Mouse (Mus musculus) embryo, embryonic 9.5 days (tissue): Measurements from ENCODE around the gene Ddx59.

Source experiments
- DNase-seq: peaks from one replicate; pipeline ENCODE4 v3.0.0-alpha.2; 2017; ENCODE audit errors: extremely low spot score

The Ddx59 gene

DNA sequence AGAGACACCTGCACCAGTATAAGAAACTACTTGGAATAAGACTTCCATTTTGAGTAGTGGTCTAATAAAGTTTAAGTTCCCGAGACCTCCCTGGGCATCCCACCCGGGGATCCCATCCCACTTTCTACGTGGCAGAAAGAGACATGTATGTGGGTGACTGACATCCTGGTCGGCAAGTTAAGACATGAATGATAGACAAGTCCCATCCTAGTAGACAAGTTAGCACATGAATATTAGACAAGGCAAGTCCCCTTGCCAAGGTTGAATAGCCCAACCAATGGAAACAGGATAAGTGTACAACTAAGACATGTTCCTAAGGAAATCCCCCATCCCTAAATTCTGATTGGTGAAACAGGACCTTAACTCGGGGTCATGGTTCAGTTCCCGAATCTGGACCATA is 34.5 kb downstream of the Ddx59 start:
- no peak for DNase-seq

DNA sequence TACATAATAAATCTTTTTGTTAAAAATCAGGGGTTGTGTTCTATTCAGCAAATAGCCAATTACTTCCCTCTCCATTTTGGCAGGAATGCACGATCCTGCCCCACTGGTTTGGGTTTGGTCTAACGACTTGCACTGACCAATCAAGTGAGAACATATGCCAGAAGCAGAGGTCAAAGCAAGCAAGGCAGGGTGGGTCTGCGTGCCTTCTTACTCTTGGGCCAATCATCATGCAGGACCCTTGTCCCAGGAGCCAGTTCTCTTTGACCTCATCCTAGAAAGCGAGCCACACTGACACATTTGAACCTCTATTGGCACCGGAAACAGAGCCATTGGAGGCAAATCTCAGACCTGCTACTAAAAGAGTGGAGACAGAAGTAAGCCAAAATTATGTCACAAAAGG is 35.1 kb downstream of the Ddx59 start:
- no peak for DNase-seq

DNA sequence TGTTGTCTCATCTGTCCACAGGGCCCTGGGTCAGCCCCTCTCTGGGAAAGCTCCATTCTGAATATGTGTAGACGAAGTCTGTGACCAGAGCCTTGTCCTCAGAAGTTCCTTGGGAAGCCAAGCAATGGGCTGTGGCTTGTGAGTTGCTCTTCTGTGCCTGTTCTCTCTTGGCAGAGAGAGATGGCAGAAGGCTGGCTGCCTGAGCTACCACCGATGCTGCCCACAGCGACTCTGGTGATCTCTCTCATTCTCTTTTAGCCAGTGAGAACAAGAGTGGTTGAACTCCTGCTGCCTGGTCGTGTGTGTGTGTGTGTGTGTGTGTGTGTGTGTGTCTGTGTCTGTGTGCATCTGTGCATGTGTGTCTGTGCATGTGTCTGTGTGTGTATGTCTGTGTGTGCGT is 37.4 kb downstream of the Ddx59 start:
- DNase-seq = no peak

DNA sequence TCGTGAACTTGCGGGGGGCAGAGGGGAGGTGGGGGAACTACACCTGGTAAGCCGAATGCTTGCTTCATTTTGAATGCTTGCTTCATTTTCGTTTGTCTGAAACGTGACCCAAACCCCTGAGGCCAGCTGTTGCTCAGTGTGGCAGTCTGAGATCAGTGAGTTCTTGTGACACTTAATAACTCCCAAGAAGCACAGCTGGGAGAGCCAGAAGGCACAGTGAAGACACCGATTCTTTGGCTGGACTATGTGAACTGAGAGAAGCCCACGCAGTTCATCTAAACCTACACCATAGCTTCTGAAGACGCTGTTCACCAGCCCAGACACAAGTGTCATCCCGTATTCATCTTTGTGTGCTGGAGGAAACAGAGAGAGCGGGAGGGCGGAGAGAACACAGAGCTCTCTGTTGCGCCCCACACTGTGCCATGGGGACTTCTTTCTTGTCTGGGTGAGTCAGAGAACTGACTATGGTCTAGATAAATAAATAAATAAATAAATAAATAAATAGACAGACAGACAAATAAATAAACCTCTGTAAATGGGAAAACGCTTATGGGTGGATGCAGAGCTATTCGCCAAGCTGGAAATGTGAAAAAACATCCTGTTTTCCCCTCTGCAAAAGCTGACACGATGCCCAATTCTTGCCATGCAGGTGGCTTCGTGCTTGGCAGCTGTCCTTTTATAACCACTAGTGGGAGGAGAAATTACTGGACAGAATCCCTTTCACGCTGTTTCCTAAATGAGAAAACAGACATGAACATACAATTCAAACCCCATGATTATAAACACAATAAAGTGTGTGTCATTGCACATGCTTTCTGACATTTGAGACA is 40.9 kb downstream of the Ddx59 start:
- DNase-seq = no peak

DNA sequence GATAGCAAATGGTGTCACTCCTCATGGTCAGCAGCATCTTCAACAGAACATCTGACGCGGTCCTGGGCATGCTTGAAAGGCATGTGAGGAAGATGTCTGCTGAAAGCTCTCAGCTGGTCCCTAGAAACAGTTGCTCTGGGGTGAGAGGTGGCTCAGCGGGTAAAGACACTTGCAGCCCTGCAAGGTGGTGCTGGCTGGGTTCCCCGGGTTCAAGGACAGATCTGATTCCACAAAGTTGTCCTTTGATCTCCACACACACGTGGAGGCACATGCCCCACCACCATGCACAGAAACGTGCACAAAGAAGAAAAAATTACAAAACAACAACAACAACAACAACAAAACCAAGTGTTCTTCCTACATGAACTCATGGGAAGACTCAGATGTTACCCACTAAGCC is 41.7 kb downstream of the Ddx59 start:
- no peak for DNase-seq

DNA sequence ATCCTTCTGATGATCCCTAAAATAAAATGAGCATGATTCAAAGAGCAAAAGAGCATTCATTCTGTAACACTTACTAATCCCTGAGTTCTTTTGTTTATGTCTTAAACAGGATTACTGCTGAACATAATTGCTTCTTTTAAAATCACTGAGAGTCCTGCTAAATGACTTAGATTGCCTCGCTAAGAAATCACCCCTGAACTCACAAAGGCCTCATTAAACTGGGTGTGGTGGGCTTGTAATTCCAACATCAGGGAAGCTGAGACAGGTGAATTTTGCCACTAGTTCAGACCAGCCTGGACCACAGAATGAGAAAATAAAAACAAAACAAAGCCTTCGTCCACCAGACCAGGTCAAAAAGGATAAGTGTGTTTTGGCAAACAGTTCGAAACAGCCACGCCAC is 42.3 kb downstream of the Ddx59 start:
- DNase-seq = no peak

DNA sequence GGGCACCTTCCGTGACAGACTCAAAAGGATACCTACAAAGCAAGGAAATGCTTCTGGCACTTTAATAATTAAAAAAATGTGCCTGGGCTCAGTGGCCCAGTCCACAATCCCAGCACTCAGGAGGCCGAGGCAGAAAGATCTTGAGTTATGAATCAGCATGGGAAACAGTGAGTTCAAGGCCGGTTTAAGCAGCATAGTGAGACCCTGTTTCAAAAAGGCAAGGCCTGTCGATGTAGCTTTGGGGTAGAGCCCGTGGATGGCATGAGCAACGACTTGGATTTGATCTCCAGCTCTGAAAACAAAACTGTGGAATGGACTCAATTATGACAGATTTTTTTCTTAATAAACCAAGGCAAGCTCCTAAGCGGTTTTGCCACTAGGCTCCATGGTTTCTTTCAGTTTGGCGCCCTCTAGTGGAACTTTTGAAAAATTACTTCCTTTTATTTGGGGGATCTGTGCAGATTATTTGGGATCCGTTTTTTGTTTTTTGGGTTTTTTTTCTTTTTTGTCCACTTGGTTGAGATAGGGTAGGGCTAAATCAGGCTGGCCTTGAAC is 43.7 kb downstream of the Ddx59 start:
- DNase-seq = peak; percentile 52

DNA sequence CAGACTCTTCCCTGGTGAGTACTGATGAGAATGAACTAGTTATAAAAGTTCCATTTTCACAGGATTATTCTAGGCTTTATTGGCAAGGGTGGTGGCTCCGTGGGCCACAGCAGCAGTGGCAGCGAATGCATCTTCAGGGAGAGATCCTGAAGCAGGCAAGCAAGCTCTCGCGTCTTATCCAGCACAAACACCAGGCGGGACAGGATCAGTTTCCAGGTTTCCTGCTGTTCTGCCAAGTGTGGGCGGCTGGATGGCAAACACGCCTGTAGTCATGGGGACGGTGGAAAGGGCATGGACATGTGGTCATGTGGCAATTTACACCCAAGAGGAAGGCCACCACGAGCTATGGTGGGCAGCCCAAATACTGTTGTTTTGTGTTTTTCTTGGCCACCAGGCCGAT is 47.4 kb downstream of the Ddx59 start:
- DNase-seq = no peak

DNA sequence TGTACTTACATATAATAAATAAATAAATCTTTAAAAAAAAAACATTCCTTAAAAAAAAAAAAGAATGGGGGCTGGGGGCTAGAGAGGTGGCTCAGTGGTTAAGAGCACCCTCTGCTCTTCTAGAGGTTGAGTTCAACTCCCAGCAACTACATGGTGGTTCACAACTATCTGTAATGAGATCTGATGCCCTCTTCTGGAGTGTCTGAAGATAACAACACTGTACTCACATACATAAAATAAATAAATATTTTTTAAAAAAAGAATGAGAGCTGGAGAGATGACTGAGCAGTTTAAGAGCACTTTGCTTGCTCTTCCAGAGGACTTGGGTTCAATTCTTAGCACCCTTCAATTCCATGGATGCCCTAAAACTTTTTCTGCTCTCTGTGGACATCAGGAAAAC is 50.1 kb downstream of the Ddx59 start:
- DNase-seq = no peak

DNA sequence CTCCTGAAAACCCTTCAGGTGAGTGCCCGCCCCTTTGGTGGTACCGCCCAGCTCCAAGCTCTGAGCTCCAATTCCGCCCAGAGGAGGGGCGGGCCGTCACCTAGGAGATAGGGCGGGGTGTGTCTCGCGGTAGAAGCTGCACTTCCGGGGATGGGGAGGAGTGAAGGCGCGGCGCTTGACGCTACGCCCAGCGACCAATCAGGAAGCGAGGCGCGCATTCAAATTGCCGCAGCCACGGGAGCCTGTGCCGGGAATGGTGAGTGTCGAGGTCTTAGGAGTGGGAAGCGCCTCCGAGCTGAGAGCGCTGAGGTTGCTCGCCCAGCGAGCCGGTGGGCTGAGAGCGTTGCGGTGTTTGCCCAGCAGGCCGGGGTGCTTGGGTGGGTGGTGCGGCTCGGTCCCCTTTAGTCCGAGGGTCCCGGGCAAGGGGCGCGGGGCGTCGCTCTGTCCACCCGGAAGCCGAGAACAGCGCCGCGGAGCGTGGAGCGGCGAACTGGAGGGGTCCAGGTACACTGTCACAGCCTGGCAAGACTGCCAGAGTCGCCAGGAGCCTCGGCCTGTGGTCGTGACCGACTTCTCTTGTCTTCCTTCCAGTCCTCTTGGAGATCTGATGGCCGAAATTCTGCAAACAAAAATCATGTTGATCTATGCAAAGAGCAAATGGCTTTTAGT is 51.2 kb downstream of the Ddx59 start, which contains the start of gene Kif14:
Gene Kif14 (plus strand): TSS at position 201 of the 669 bp plus-strand sequence.
- peak; percentile 97 for DNase-seq

DNA sequence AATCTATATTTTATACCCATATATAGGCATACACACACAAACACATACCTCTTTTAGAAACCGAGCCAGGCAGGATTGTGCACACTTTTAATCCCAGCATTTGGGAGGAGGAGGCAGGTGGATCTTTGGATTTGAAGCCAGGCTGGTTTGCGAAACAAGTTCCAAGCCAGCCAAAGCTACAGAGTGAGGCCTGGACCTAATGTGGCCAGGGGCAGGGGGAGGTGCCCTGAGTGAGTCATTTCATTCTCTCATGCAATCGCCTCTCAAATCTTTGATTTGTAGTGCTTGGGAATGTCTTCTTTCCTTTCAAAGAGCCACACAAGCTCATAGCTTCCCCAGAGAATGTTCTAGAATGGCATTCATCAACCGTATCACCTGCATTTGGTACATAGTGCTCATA is 54.3 kb downstream of the Ddx59 start:
- no peak for DNase-seq

DNA sequence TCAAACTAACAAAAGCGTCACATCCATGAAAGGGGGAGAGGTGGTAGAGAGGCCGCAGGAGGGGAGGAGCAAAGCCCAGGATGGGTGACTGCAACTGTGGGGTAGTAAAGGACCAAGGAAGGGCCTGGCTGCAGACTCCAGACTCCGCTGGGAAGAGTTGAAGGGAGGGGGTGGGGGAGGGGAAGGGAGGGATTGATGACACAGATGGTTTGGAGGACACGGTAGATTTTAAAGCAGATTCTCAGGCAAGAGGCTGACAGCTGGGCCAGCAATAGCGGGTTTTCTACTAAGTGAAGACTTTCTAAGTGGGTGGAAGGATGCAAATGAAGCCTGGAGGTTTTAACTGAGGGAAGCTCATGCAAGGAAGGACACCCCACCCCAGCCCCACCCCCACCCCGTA is 55.4 kb downstream of the Ddx59 start:
- DNase-seq = peak; percentile 58
